Mouse (Mus musculus): Measurements from ENCODE around the gene Ppp1r16b.

DNA sequence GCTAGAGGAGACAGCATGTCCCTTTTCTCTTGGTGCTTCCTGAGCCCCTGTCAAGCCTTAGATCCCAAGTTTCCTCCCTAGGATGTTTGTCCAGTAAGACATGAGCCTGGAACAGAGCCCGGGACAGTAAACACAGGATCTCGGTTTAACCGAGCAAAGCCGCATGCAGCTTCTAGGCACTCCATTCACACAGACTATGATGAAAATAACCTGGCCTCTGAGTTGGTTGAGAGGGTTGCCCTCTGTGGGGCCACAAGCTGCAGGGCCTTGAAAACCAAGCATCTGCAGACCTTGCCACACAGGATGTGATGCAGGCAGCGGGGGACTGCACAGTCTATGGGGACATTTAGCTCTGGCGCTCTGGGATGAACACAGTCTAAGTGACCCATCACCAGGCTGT, 68.7 kb downstream of the Ppp1r16b start:
- no peak for TF ChIP-seq POLR2A (IDR thresholded peaks at IDR 0.05; ENCODE audit: insufficient read depth, low read depth, low read length)
- no peak for TF ChIP-seq CTCF (IDR thresholded peaks at IDR 0.05; ENCODE audit: insufficient read depth, low read depth, low read length)

All from olfactory bulb, adult 2 months (tissue).